Mouse (Mus musculus): Measurements from ENCODE around the gene Elp5.

- TF ChIP-seq CTCF (IDR thresholded peaks at IDR 0.05; ENCODE audit: borderline replicate concordance, control insufficient read depth, extremely low read depth, insufficient read depth, low read length, poor library complexity), result no peak
- TF ChIP-seq POLR2A (IDR thresholded peaks at IDR 0.05; ENCODE audit: control insufficient read depth, extremely low read depth, insufficient read depth, low read length, poor library complexity), result no peak
Observed at GRCm38 (mm10) chr11:69976271-69976670, 6.0 kb downstream of the Elp5 start.
